Mouse (Mus musculus) bone marrow, adult 2 months (tissue): ENCODE data around the gene Zdhhc18.
A peak's percentile ranks its signal among the peaks of the same experiment; 100 is the strongest.

Source experiments
- CTCF ChIP-seq: fragments of 200-500 bp; IDR thresholded peaks from 2 replicates; pipeline ENCODE4 v1.5.1; 2011; ENCODE audit warnings: low read length, control low read depth; ENCODE audit not compliant: control insufficient read depth, insufficient read depth
- POLR2A ChIP-seq: fragments of 200-500 bp; IDR thresholded peaks from 2 replicates; pipeline ENCODE4 v1.6.1; 2011; ENCODE audit warnings: low read depth, mild to moderate bottlenecking, control low read depth, low read length, borderline replicate concordance; ENCODE audit not compliant: control insufficient read depth

DNA sequence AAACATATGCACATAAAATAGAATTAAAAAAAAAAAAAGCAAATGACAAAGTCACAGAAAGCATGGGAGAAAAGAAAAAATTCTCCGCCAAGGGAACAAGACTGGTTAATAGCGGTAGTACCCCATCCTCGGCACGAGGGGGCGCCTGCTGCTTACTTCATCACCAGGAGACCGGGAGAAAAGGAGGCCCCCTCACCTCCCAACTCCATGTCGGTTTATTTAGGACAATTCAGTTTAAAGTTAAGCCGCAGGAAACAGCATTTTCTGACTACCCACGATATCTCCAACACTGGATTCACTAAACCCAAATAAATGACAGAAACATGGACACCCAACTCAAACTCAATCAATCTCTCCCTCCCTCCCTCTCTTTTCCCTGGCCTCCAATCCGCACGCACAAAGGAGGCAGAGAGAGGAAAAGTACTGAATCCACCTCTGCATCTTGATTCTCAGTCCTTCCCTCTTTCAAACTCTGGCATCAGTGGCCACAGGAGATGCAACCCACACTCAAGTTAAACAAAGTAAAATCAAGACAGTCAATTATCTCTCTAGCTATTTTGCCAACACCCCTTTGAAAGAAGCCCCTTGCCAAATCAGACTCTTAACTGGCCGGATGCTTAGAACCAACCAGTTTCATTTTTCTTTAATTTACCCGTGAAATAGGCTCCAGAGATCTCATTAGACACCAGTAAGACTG lies 21.4 kb upstream of the Zdhhc18 start:
- TF ChIP-seq CTCF (peak; percentile 80), POLR2A (0 out of 2 replicates have a peak, but pooled peaks have one; percentile 5)
